Mouse (Mus musculus): ENCODE measurements around the gene Olfr649. TPM values are rescaled to one million over a fixed set of nuclear protein-coding genes. Genes with fewer than 3 reads are reported as not detected.

The Olfr649 gene
- not detected in 2 replicates for polyA plus RNA-seq (2014; fragmentation: Nextera tagmentation; extraction: Ambion mirVana)

GRCm38 (mm10) chr7:104195885-104196284 is at the start of gene Olfr649:
Gene Olfr649 (minus strand): TSS chr7:104195985.
- 86% methylated on average over 6 of the region's 6 CpGs for WGBS

DNA sequence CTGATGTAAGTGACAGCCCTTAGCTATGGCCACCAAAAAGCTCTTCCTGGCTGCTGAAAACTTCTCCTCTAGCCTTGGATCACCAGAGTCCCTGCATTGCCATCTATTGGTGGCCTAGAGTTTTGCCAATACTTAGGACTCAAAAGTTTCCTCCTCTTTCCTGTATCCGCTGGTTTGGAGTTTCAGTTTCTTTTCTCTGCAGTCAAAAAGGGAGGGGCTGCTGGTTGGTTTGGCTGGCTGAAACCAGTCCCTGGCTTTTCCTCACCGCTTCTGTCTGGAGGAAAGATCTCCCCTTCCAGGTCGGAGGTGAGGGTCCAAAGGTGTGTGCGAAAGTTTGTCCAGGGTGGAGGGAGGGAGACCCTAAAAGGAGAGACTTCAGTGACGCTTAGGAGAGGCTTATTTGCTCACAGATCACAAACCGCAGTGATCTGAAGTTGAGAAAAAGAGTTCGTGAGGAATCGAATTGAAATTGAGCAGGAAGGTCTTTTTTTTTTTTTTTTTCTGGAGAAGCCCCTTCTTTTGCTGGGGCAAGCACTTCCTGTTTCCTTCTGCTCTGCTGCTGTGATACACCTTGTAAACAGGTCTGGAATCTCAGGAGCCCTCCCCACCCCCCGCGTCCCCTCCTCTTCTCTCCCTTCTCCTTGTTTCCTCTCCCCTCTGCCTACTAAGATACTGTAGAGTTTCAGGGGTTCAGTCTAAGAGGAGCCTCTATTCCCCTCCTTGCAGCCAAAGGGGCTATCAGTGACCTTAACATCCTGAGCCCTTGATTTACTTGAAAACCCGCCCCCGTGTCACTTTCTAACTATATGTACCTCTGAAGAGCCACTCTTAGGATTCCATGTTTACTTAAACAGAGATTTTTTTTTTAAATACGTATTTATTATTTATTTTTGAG is 48.7 kb upstream of the Olfr649 start, which contains the start of gene Trim34a:
Trim34a (plus strand) TSS at position 171 of the 895 bp plus-strand sequence.
- peak within 1 kb of the TSS; percentile 55 for H3K4me3 ChIP-seq (ENCODE audit: low read depth, low read length)
- 5% methylated on average over 13 of the region's 13 CpGs for WGBS
- peak; percentile 80 for DNase-seq (ENCODE audit: low spot score)
- peak within 1 kb of the TSS; percentile 58 for H3K4me2 ChIP-seq (ENCODE audit: low read length)
- H3K4me1 ChIP-seq (replicated peaks; ENCODE audit: control insufficient read depth, insufficient read depth, low read length): no peaks in the 10 kb centered on the region
- peak within 1 kb of the TSS; percentile 60 for H3K9ac ChIP-seq (ENCODE audit: low read length)
- H3K27me3 ChIP-seq (replicated peaks; ENCODE audit: control insufficient read depth, insufficient read depth, low read length): no peaks in the 10 kb centered on the region
- peak; percentile 91 for ATAC-seq (replicated peaks; ENCODE audit: low FRiP score, low TSS enrichment, low read depth)
- no peaks in the 10 kb centered on the region for H3K9me3 ChIP-seq (ENCODE audit: control insufficient read depth, low read length)
- no peaks in the 10 kb centered on the region for H3K36me3 ChIP-seq (ENCODE audit: control insufficient read depth, insufficient read depth, low read length)
- H3K27ac ChIP-seq (ENCODE audit: low read depth): peak within 1 kb of the TSS; percentile 59; the same call in 1 of the 2 replicates

More at GRCm38 (mm10) chr7:104195885-104196284, at the start of gene Olfr649:
- no peak within 1 kb of the TSS for H3K4me3 ChIP-seq (ENCODE audit: low read depth, low read length)
- no peak for ATAC-seq (replicated peaks; ENCODE audit: low FRiP score, low TSS enrichment, low read depth)
- no peaks in the 10 kb centered on the region for H3K36me3 ChIP-seq (ENCODE audit: control insufficient read depth, insufficient read depth, low read length)
- no peak within 1 kb of the TSS for H3K9ac ChIP-seq (ENCODE audit: low read length)
- no peak within 1 kb of the TSS for H3K27ac ChIP-seq (ENCODE audit: low read depth)
- no peaks in the 10 kb centered on the region for H3K27me3 ChIP-seq (replicated peaks; ENCODE audit: control insufficient read depth, insufficient read depth, low read length)
- no peak within 1 kb of the TSS for H3K4me2 ChIP-seq (ENCODE audit: low read length)
- DNase-seq (ENCODE audit: low spot score): no peak
- no peaks in the 10 kb centered on the region for H3K4me1 ChIP-seq (replicated peaks; ENCODE audit: control insufficient read depth, insufficient read depth, low read length)
- no peaks in the 10 kb centered on the region for H3K9me3 ChIP-seq (ENCODE audit: control insufficient read depth, low read length)

DNA sequence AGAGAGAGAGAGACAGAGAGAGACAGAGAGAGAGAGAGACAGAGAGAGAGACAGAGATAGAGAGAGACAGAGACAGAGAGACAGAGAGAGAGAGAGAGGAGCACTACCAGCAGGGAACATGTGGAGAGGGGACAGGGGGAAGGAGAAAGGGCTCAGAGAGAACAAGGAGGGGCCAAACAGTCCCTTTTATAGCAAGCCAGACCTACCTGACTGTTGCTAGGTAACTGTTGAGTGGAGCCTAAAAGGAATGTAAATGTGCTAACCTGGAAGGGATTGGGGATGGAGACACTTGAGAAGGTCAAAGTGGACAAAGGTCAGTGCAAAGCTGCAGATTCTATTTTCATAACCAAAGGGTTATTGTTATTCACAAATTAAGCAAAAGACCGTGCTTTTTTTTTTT is 47.8 kb upstream of the Olfr649 start:
- ATAC-seq (replicated peaks; ENCODE audit: low FRiP score, low TSS enrichment, low read depth): no peak

DNA sequence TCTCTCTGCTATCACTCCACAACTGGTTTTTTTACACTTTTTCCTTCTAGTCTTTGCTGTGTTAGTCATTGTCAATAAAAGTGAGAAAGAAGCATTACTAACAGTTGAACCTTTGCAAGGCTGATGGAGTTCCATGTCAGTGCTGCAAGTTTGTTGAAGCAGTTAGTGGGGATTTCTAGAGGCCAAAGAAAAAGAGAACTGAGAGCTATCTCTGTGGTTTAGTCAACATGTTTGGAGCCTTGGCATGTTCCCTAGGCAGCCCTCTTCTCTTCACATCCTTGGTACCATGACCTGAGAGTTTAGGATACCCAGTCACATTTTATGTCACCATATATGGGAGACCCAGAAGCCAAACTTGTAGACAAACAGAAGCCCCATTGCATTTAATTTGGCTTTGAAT is 45.1 kb upstream of the Olfr649 start:
- Histone ChIP-seq H3K4me3 (ENCODE audit: low read depth, low read length) (no peak overlapping the region), H3K9ac (ENCODE audit: low read length) (no peak overlapping the region), H3K9me3 (ENCODE audit: control insufficient read depth, low read length) (no peaks in the 10 kb centered on the region), H3K36me3 (ENCODE audit: control insufficient read depth, insufficient read depth, low read length) (no peaks in the 10 kb centered on the region), H3K27me3 (replicated peaks; ENCODE audit: control insufficient read depth, insufficient read depth, low read length) (no peaks in the 10 kb centered on the region), H3K4me1 (replicated peaks; ENCODE audit: control insufficient read depth, insufficient read depth, low read length) (no peaks in the 10 kb centered on the region), H3K27ac (ENCODE audit: low read depth) (no peak overlapping the region), H3K4me2 (ENCODE audit: low read length) (no peak overlapping the region)
- ATAC-seq (replicated peaks; ENCODE audit: low FRiP score, low TSS enrichment, low read depth) (no peak), DNase-seq (ENCODE audit: low spot score) (no peak)

More for the DNA sequence above, 47.8 kb upstream of the Olfr649 start:
- no peak overlapping the region for H3K9ac ChIP-seq (ENCODE audit: low read length)
- no peak overlapping the region for H3K4me3 ChIP-seq (ENCODE audit: low read depth, low read length)
- 70% methylated on average over 1 of the region's 1 CpGs for WGBS
- no peaks in the 10 kb centered on the region for H3K9me3 ChIP-seq (ENCODE audit: control insufficient read depth, low read length)
- no peaks in the 10 kb centered on the region for H3K27me3 ChIP-seq (replicated peaks; ENCODE audit: control insufficient read depth, insufficient read depth, low read length)
- no peaks in the 10 kb centered on the region for H3K36me3 ChIP-seq (ENCODE audit: control insufficient read depth, insufficient read depth, low read length)
- H3K4me1 ChIP-seq (replicated peaks; ENCODE audit: control insufficient read depth, insufficient read depth, low read length): no peaks in the 10 kb centered on the region
- H3K4me2 ChIP-seq (ENCODE audit: low read length): peak overlapping the region; percentile 58
- DNase-seq (ENCODE audit: low spot score): no peak
- no peak overlapping the region for H3K27ac ChIP-seq (ENCODE audit: low read depth)

DNA sequence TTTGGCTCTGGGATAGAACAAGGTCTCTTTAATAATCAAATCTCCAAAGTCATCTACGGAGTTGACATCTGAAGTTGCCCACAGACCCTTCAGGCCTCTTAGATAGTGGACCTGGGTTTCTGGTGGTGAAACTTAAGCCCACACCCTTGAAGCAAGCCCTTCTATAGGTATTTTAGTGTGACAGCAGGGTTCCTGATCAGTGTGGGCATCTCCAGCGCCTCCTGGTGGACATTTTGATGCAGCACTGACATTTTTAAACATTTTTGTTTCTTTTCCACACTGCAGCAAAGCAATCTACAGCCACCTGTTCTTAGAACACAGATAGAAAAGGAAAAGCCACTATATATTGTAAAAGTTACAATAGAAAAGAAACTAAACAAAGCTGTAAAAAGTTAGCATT is 35.4 kb upstream of the Olfr649 start:
- Histone ChIP-seq H3K27ac (ENCODE audit: low read depth) (no peak overlapping the region), H3K27me3 (replicated peaks; ENCODE audit: control insufficient read depth, insufficient read depth, low read length) (no peaks in the 10 kb centered on the region), H3K4me2 (ENCODE audit: low read length) (no peak overlapping the region), H3K4me3 (ENCODE audit: low read depth, low read length) (no peak overlapping the region), H3K9me3 (ENCODE audit: control insufficient read depth, low read length) (no peaks in the 10 kb centered on the region), H3K9ac (ENCODE audit: low read length) (no peak overlapping the region), H3K36me3 (ENCODE audit: control insufficient read depth, insufficient read depth, low read length) (no peaks in the 10 kb centered on the region), H3K4me1 (replicated peaks; ENCODE audit: control insufficient read depth, insufficient read depth, low read length) (no peaks in the 10 kb centered on the region)
- DNase-seq (ENCODE audit: low spot score) (peak; percentile 51), ATAC-seq (replicated peaks; ENCODE audit: low FRiP score, low TSS enrichment, low read depth) (no peak)
- 28% methylated on average over 2 of the region's 2 CpGs for WGBS

DNA sequence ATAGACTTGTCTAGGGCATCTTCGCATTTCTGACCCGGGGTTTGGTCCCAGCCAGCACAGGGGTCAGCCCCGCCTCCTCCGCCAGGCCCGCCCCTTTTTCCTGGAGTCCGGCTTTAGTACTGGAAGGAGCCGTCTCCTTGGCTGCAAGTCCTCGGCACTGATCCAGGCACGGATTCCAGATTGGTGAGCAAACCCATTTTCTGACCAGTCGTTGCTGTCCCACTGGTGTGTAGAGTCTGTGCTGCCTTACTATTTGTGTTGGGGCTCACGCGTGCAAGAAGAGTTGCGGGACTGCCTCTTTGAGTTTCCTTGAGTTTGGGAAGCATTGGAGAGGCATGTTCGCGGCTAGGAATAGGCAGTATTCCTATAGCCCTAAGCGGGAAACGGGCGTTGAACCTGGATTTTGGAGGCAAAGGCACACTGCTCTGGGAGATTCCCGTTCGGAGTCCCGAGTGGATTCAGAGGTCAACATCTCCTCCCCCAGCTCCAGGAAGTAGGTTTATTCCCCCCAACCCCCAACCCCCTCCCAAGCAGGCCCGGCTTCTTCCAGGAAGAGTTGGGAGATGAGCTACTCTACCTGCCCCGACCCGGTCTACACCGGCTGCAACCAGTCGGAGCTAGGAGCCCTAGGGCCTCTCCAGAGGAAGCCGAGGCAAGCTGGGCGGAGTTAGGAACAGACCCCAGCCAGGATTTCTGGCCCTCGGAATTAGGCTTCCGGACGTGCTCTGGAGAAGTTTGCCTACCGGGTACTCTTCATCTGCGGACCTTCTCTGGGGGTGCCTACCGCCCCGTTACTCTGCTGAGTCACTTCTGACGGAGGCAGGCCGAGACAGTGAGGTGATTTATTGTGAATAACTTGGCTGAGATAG is 23.1 kb upstream of the Olfr649 start, which contains the start of gene Trim6:
Trim6 (plus strand) TSS at position 93 of the 869 bp plus-strand sequence.
- 3% methylated on average over 37 of the region's 37 CpGs for WGBS
- no peaks in the 10 kb centered on the region for H3K4me1 ChIP-seq (replicated peaks; ENCODE audit: control insufficient read depth, insufficient read depth, low read length)
- no peaks in the 10 kb centered on the region for H3K27me3 ChIP-seq (replicated peaks; ENCODE audit: control insufficient read depth, insufficient read depth, low read length)
- peak within 1 kb of the TSS; percentile 37 for H3K4me3 ChIP-seq (ENCODE audit: low read depth, low read length)
- peak; percentile 79 for ATAC-seq (replicated peaks; ENCODE audit: low FRiP score, low TSS enrichment, low read depth)
- no peaks in the 10 kb centered on the region for H3K9me3 ChIP-seq (ENCODE audit: control insufficient read depth, low read length)
- H3K9ac ChIP-seq (ENCODE audit: low read length): peak within 1 kb of the TSS; percentile 38
- no peak within 1 kb of the TSS for H3K27ac ChIP-seq (ENCODE audit: low read depth)
- peak within 1 kb of the TSS; percentile 56 for H3K4me2 ChIP-seq (ENCODE audit: low read length)
- H3K36me3 ChIP-seq (ENCODE audit: control insufficient read depth, insufficient read depth, low read length): no peaks in the 10 kb centered on the region
- DNase-seq (ENCODE audit: low spot score): peak; percentile 73

GRCm38 (mm10) chr7:104217881-104218280 is 22.1 kb upstream of the Olfr649 start:
- Histone ChIP-seq H3K4me1 (replicated peaks; ENCODE audit: control insufficient read depth, insufficient read depth, low read length) (no peaks in the 10 kb centered on the region), H3K9ac (ENCODE audit: low read length) (no peak overlapping the region), H3K9me3 (ENCODE audit: control insufficient read depth, low read length) (no peaks in the 10 kb centered on the region), H3K4me3 (ENCODE audit: low read depth, low read length) (no peak overlapping the region), H3K36me3 (ENCODE audit: control insufficient read depth, insufficient read depth, low read length) (no peaks in the 10 kb centered on the region), H3K4me2 (ENCODE audit: low read length) (no peak overlapping the region), H3K27me3 (replicated peaks; ENCODE audit: control insufficient read depth, insufficient read depth, low read length) (no peaks in the 10 kb centered on the region), H3K27ac (ENCODE audit: low read depth) (no peak overlapping the region)
- DNase-seq (ENCODE audit: low spot score) (no peak), ATAC-seq (replicated peaks; ENCODE audit: low FRiP score, low TSS enrichment, low read depth) (no peak)
- 79% methylated on average over 2 of the region's 2 CpGs for WGBS

DNA sequence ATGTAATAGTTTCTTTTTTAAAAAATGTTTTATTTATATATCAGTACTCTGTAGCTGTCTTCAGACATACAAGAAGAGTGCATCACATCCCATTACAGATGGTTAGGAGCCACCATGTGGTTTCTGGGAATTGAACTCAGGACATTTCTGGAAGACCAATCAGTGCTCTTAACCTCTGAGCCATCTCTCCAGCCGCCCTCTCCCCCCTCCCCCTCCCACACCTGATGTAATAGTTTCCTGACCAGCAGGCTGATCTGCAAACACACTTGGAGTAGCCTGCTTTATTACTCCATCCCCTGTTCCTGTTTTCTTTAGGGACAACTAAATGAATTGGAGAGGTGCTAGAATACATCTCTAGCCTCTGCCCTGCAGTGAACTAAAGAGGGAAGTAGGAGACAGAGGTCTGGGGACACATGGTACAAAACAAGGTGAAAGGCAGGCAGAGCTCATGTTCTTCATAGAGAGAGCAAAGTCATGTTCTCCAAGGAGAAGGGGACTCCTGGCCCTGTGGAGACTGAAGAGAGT is 20.3 kb upstream of the Olfr649 start:
- no peaks in the 10 kb centered on the region for H3K4me1 ChIP-seq (replicated peaks; ENCODE audit: control insufficient read depth, insufficient read depth, low read length)
- no peak overlapping the region for H3K9ac ChIP-seq (ENCODE audit: low read length)
- H3K4me2 ChIP-seq (ENCODE audit: low read length): no peak overlapping the region
- H3K27ac ChIP-seq (ENCODE audit: low read depth): no peak overlapping the region
- no peak for ATAC-seq (replicated peaks; ENCODE audit: low FRiP score, low TSS enrichment, low read depth)
- H3K27me3 ChIP-seq (replicated peaks; ENCODE audit: control insufficient read depth, insufficient read depth, low read length): no peaks in the 10 kb centered on the region
- no peaks in the 10 kb centered on the region for H3K9me3 ChIP-seq (ENCODE audit: control insufficient read depth, low read length)
- H3K4me3 ChIP-seq (ENCODE audit: low read depth, low read length): no peak overlapping the region
- 43% methylated on average over 1 of the region's 1 CpGs for WGBS
- DNase-seq (ENCODE audit: low spot score): no peak
- no peaks in the 10 kb centered on the region for H3K36me3 ChIP-seq (ENCODE audit: control insufficient read depth, insufficient read depth, low read length)

Data from intestine, embryonic 14.5 days (tissue).